Mouse (Mus musculus): ENCODE measurements at regions not wholly inside any gene's neighbourhood (a gene's known extent, or its start where the extent isn't known, plus 50 kb on each side); places are given as distances from the start of the nearest gene placed in this dataset.
"Not testable (repeated sequence)": the region's sequence is repeated elsewhere in the genome, so short reads cannot be mapped to it uniquely, and the experiment has no call there.

GRCm38 (mm10) chr1:157622156-157622555 lies 115.6 kb downstream of the Sec16b start:
- H3K4me1 ChIP-seq; DNase-seq (ENCODE audit: low spot score); H3K27me3 ChIP-seq (ENCODE audit: low read depth, poor library complexity, severe bottlenecking); H3K4me3 ChIP-seq; H3K9me3 ChIP-seq (replicated peaks); H3K36me3 ChIP-seq; H3K27ac ChIP-seq (replicated peaks): not testable (repeated sequence)
- WGBS: 92% methylated on average over 16 of the region's 16 CpGs

DNA sequence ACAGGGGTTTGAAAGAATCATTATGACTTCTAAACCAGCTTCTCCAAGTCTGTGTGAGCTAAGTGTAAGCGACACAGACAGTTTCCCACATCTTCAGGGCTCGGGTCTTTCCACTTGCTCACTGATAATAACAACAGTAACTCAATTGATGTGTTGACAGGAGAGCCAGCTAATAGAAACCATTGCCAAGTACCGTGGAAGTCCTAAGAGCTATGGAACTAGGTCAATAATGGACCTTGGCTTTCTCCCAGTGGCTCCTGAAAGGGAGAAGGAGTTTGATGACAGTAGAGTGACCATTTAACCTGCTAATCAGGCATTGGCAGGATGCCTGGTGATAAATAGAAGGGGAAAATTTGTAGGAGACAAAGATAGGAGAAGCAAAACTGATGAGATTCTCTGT lies 126.1 kb downstream of the Sec16b start:
- H3K4me3 ChIP-seq: no peak overlapping the region
- no peak for DNase-seq (ENCODE audit: low spot score)
- H3K27ac ChIP-seq (replicated peaks): no peak overlapping the region
- no peaks in the 10 kb centered on the region for H3K36me3 ChIP-seq
- H3K9me3 ChIP-seq (replicated peaks): no peaks in the 10 kb centered on the region
- WGBS: 85% methylated on average over 3 of the region's 3 CpGs
- H3K4me1 ChIP-seq: no peaks in the 10 kb centered on the region
- H3K27me3 ChIP-seq (ENCODE audit: low read depth, poor library complexity, severe bottlenecking): no peaks in the 10 kb centered on the region

DNA sequence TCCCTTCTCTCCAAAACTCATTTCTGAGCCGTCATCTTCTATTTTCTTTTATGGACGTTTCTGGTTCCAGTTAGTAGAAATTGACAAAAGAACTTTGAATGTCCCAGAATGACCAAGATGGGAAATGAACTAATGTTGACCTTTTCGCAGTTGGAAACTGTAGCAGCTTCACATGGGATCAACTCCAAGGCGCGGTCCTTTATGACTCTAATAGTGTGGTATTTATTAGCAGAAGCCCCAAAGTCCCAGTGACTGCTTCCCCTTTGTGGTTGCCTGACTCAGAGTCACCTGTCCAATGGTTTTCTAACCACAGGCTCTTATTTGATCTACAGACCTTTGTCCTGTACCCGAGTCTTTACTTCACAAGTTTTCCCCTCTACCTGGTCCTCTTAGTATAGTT lies 126.9 kb downstream of the Sec16b start:
- Histone ChIP-seq H3K36me3 (no peaks in the 10 kb centered on the region), H3K27me3 (ENCODE audit: low read depth, poor library complexity, severe bottlenecking) (no peaks in the 10 kb centered on the region), H3K27ac (replicated peaks) (no peak overlapping the region), H3K4me1 (no peaks in the 10 kb centered on the region), H3K4me3 (no peak overlapping the region), H3K9me3 (replicated peaks) (no peaks in the 10 kb centered on the region)
- 94% methylated on average over 6 of the region's 6 CpGs for WGBS
- DNase-seq (ENCODE audit: low spot score): no peak

DNA sequence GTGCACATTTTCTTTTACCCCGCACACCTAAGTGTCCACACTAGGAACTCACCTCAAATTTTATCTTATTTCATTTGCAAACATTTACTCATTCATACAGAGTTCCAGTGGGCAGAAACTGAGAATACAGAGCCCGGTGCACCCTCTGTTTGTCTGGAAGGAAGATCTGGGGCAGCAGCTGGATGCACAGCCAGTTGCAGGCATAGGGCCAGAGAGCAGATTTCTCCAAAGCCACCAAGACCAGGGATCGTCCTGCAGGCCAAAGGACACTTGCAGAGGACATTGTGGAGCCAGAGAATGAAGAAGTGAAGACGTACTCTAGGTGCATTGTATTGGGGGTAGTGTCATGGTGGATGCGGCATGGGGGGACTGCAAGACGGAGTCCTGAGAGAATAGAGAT lies 129.2 kb downstream of the Sec16b start:
- no peak for DNase-seq (ENCODE audit: low spot score)

DNA sequence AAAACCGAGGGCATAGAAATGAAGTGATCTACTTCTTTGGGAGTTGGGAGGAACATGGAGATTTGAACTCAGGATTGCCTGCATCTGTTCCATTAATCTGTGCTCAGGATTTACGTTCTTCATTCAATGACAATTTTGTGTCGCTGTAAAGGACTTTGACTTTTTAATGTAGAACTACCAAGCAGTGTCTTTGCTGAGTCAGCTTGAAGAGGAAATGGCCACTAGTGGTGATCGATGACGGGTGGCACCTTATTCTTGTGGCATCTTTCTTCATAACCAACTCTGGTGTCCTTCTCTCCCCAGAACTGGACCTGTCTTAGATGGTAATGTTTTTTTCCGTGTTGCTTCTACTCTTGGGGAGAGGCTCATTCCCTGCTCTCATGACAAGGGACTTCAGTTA lies 137.0 kb downstream of the Sec16b start:
- DNase-seq (ENCODE audit: low spot score): no peak
- 92% methylated on average over 6 of the region's 6 CpGs for WGBS

More for the DNA sequence above, 129.2 kb downstream of the Sec16b start:
- WGBS: 93% methylated on average over 6 of the region's 6 CpGs
- no peaks in the 10 kb centered on the region for H3K27me3 ChIP-seq (ENCODE audit: low read depth, poor library complexity, severe bottlenecking)
- no peaks in the 10 kb centered on the region for H3K4me1 ChIP-seq
- no peaks in the 10 kb centered on the region for H3K36me3 ChIP-seq
- no peaks in the 10 kb centered on the region for H3K9me3 ChIP-seq (replicated peaks)
- H3K27ac ChIP-seq (replicated peaks): no peak overlapping the region
- no peak overlapping the region for H3K4me3 ChIP-seq

GRCm38 (mm10) chr1:157645682-157646421 lies 139.3 kb downstream of the Sec16b start:
- 89% methylated on average over 8 of the region's 8 CpGs for WGBS
- Histone ChIP-seq H3K27me3 (ENCODE audit: low read depth, poor library complexity, severe bottlenecking) (no peaks in the 10 kb centered on the region), H3K4me3 (no peak overlapping the region), H3K27ac (replicated peaks) (no peak overlapping the region), H3K4me1 (no peaks in the 10 kb centered on the region), H3K9me3 (replicated peaks) (no peaks in the 10 kb centered on the region), H3K36me3 (no peaks in the 10 kb centered on the region)
- no peak for DNase-seq (ENCODE audit: low spot score)

More for the DNA sequence above, 137.0 kb downstream of the Sec16b start:
- no peaks in the 10 kb centered on the region for H3K4me1 ChIP-seq
- no peaks in the 10 kb centered on the region for H3K27me3 ChIP-seq (ENCODE audit: low read depth, poor library complexity, severe bottlenecking)
- H3K4me3 ChIP-seq: no peak overlapping the region
- no peak overlapping the region for H3K27ac ChIP-seq (replicated peaks)
- H3K9me3 ChIP-seq (replicated peaks): no peaks in the 10 kb centered on the region
- H3K36me3 ChIP-seq: no peaks in the 10 kb centered on the region

- Histone ChIP-seq H3K4me3 (no peak overlapping the region), H3K4me1 (no peaks in the 10 kb centered on the region), H3K36me3 (no peaks in the 10 kb centered on the region), H3K9me3 (replicated peaks) (no peaks in the 10 kb centered on the region), H3K27ac (replicated peaks) (no peak overlapping the region), H3K27me3 (ENCODE audit: low read depth, poor library complexity, severe bottlenecking) (no peaks in the 10 kb centered on the region)
- DNase-seq (ENCODE audit: low spot score): no peak
- 80% methylated on average over 4 of the region's 4 CpGs for WGBS
Measured at GRCm38 (mm10) chr1:157655446-157655845, 148.9 kb downstream of the Sec16b start.

GRCm38 (mm10) chr1:157669626-157670025 lies 163.1 kb downstream of the Sec16b start:
- no peaks in the 10 kb centered on the region for H3K36me3 ChIP-seq
- no peaks in the 10 kb centered on the region for H3K9me3 ChIP-seq (replicated peaks)
- no peak overlapping the region for H3K4me3 ChIP-seq
- H3K4me1 ChIP-seq: no peaks in the 10 kb centered on the region
- no peak for DNase-seq (ENCODE audit: low spot score)
- 92% methylated on average over 6 of the region's 6 CpGs for WGBS
- H3K27me3 ChIP-seq (ENCODE audit: low read depth, poor library complexity, severe bottlenecking): no peaks in the 10 kb centered on the region
- H3K27ac ChIP-seq (replicated peaks): no peak overlapping the region

GRCm38 (mm10) chr1:157684356-157684755 lies 177.8 kb downstream of the Sec16b start:
- WGBS: 70% methylated on average over 7 of the region's 7 CpGs
- Histone ChIP-seq H3K27me3 (ENCODE audit: low read depth, poor library complexity, severe bottlenecking) (no peaks in the 10 kb centered on the region), H3K9me3 (replicated peaks) (no peaks in the 10 kb centered on the region), H3K36me3 (no peaks in the 10 kb centered on the region), H3K27ac (replicated peaks) (no peak overlapping the region), H3K4me1 (peaks cover 3% of the 10 kb centered on the region; the same call in 1 of the 2 replicates), H3K4me3 (no peak overlapping the region)
- DNase-seq (ENCODE audit: low spot score): no peak

DNA sequence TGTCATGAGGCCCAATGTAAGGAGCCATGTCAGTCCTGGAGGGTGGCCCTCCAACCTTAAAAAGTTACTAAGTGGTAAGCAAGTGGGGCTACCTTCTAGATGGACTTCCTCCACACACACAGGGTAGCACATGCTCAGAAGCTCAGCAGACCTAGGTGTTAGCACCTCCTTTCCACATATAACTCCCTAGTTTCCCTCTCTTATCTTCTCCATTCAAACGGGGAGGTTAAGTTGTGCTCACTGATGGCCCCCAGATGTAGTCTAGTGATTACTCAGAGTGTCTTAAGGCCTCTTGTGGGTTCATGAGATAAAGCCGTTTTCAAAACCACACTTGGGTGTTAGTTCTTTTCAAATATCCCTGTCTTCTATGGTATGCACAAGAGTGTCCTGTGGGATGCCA lies 188.7 kb downstream of the Sec16b start:
- Histone ChIP-seq H3K36me3 (no peaks in the 10 kb centered on the region), H3K27me3 (ENCODE audit: low read depth, poor library complexity, severe bottlenecking) (no peaks in the 10 kb centered on the region), H3K27ac (replicated peaks) (no peak overlapping the region), H3K9me3 (replicated peaks) (no peaks in the 10 kb centered on the region; the same call in 1 of the 2 replicates), H3K4me3 (no peak overlapping the region), H3K4me1 (no peaks in the 10 kb centered on the region)
- no peak for DNase-seq (ENCODE audit: low spot score)
- 79% methylated on average over 2 of the region's 2 CpGs for WGBS

DNA sequence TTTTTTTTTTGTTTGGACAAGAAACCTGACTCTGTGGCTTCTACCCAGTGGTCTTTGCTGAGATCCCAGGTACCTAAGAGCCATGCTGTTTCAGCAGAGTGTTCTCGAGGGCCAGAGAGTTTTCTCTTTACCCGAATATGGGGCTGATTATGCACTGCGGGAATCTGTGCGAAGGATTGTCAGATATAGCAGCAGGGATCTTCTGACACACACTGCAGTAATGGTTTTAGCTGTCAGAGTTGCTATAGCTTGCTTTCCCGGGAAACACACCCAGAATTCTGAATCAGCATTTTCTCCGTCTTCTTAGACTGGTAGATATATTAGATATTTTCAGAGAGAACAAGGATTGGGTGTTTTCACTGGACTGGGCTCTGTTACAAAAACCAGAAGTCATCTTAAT lies 197.1 kb downstream of the Sec16b start:
- Histone ChIP-seq H3K4me3 (no peak overlapping the region), H3K27me3 (ENCODE audit: low read depth, poor library complexity, severe bottlenecking) (no peaks in the 10 kb centered on the region), H3K4me1 (peaks cover 3% of the 10 kb centered on the region; the same call in 1 of the 2 replicates), H3K9me3 (replicated peaks) (no peaks in the 10 kb centered on the region), H3K36me3 (no peaks in the 10 kb centered on the region), H3K27ac (replicated peaks) (no peak overlapping the region)
- no peak for DNase-seq (ENCODE audit: low spot score)
- 80% methylated on average over 6 of the region's 6 CpGs for WGBS

GRCm38 (mm10) chr1:157705364-157705763 lies 198.8 kb downstream of the Sec16b start:
- H3K27me3 ChIP-seq (ENCODE audit: low read depth, poor library complexity, severe bottlenecking): no peaks in the 10 kb centered on the region
- DNase-seq (ENCODE audit: low spot score): no peak
- no peak overlapping the region for H3K27ac ChIP-seq (replicated peaks)
- H3K4me1 ChIP-seq: peaks cover 3% of the 10 kb centered on the region; the same call in 1 of the 2 replicates
- H3K4me3 ChIP-seq: no peak overlapping the region
- H3K9me3 ChIP-seq (replicated peaks): no peaks in the 10 kb centered on the region
- WGBS: 67% methylated on average over 4 of the region's 4 CpGs
- H3K36me3 ChIP-seq: no peaks in the 10 kb centered on the region

DNA sequence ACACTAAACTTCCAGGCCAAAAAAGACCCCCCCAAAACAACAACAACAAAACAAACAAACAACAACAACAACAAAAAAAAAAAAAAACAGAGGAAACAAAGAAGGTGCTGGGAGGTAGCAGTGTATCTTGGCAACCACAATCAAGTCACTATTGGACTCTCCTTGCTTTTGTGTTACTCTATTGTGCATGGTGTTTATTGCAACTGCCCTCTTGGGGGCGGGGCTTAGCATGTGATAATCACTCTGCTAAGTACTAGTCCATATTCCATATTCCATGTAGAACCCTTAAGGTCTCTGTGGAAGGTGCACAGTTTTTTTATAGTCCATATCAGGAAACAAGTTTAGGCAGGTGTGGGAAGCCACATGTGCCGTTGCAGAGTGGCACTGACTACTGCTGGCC lies 200.7 kb downstream of the Sec16b start:
- Histone ChIP-seq H3K4me1 (peaks cover 7% of the 10 kb centered on the region), H3K9me3 (replicated peaks) (no peaks in the 10 kb centered on the region), H3K27ac (replicated peaks) (no peak overlapping the region), H3K27me3 (ENCODE audit: low read depth, poor library complexity, severe bottlenecking) (no peaks in the 10 kb centered on the region), H3K4me3 (no peak overlapping the region), H3K36me3 (no peaks in the 10 kb centered on the region)
- DNase-seq (ENCODE audit: low spot score): no peak
- 82% methylated on average over 2 of the region's 2 CpGs for WGBS

Measured in midbrain, embryonic 10.5 days (tissue).